Comparison of ENCODE assay signal across 26 mouse cellular contexts in the genomic region with DNA sequence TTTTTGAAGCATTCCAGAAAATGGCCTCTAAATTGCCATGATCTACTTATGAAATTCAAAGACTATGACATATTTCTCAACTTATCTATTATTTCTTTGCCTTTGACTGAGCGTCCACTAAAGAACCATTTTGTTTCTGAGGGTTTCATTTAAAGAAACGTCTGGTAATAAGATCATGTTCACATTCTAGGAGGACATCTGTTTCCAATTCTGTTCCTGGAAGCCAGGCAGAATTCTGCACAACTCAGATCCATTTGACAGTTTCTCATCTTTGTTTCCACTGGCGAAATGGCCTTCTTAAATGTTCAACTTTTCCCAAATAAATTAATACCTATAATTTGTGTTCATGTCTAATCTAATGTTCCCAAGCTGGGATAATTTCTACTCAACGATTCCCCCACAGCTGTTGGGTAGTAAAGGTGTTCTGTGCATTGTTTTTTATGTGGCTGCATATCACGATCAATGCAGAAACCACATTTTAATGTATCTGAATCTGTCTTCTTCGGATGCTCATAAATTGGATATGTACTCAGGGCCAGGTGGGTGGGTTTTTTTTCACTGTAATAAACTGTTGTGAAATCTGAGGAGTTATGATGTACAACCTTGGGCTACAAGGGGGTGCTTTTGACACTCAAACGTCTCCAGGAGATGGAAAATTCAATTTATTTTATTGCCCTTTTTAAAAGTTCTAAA.
DNase-seq lines count a peak whose midpoint lies in the region; ATAC-seq and TF ChIP-seq lines count a peak whose summit lies in the region.
"Had no signal": no experiment of that assay in that cellular context is flagged by ENCODE, and none has a peak within 500 bp of the region (broad histone marks: within the 10 kb centered on the region; RNA-seq: fewer than 3 reads in every experiment).

No protein-coding gene starts in this region.

- H3K27ac ChIP-seq in limb, embryonic 12.5 days, result no peak overlapping the region; the same call in 1 of the 2 replicates
- H3K27ac ChIP-seq in limb, embryonic 10.5 days, result no peak overlapping the region
- peak overlapping the region; percentile 61 for H3K27ac ChIP-seq in embryonic fibroblast, embryonic 13.5 days (ENCODE audit: insufficient read depth, low read length)
- no peak overlapping the region for H3K27ac ChIP-seq in limb, embryonic 14.5 days (replicated peaks; ENCODE audit: low read depth, low read length)
- H3K27ac ChIP-seq in forebrain, embryonic 14.5 days (ENCODE audit: low read depth, low read length), result no peak overlapping the region
- H3K27ac ChIP-seq: embryonic facial prominence, embryonic 13.5 days; forebrain, embryonic 13.5 days; heart, adult 2 months; hindbrain, embryonic 13.5 days; liver, embryonic 12.5 days; midbrain, embryonic 13.5 days; neural tube, embryonic 13.5 days; stomach, embryonic 15.5 days had no signal

- H3K36me3 ChIP-seq in limb, embryonic 12.5 days, result no peaks in the 10 kb centered on the region
- no peaks in the 10 kb centered on the region for H3K36me3 ChIP-seq in limb, embryonic 10.5 days
- no peaks in the 10 kb centered on the region for H3K36me3 ChIP-seq in limb, embryonic 14.5 days (ENCODE audit: control insufficient read depth, insufficient read depth, low read length)
- H3K36me3 ChIP-seq in forebrain, embryonic 14.5 days (ENCODE audit: control insufficient read depth, insufficient read depth, low read length), result no peaks in the 10 kb centered on the region
- H3K36me3 ChIP-seq: embryonic facial prominence, embryonic 13.5 days; heart, embryonic 12.5 days; hindbrain, embryonic 13.5 days; liver, embryonic 12.5 days; midbrain, embryonic 13.5 days; neural tube, embryonic 13.5 days; stomach, embryonic 15.5 days had no signal

- no peak overlapping the region for H3K9ac ChIP-seq in limb, embryonic 12.5 days (replicated peaks)
- H3K9ac ChIP-seq in limb, embryonic 14.5 days (ENCODE audit: low read depth, low read length, severe bottlenecking), result no peak overlapping the region
- no peak overlapping the region for H3K9ac ChIP-seq in forebrain, embryonic 14.5 days (ENCODE audit: low read length)
- H3K9ac ChIP-seq: embryonic facial prominence, embryonic 13.5 days; forebrain, embryonic 13.5 days; heart, embryonic 12.5 days; hindbrain, embryonic 13.5 days; liver, embryonic 12.5 days; liver, postnatal 0 days; midbrain, embryonic 13.5 days; neural tube, embryonic 13.5 days; stomach, embryonic 15.5 days had no signal

- no peaks in the 10 kb centered on the region for H3K27me3 ChIP-seq in limb, embryonic 12.5 days
- no peaks in the 10 kb centered on the region for H3K27me3 ChIP-seq in limb, embryonic 10.5 days (ENCODE audit: low read depth, poor library complexity, severe bottlenecking)
- no peaks in the 10 kb centered on the region for H3K27me3 ChIP-seq in limb, embryonic 14.5 days (ENCODE audit: control insufficient read depth, insufficient read depth, low read length)
- H3K27me3 ChIP-seq in forebrain, embryonic 14.5 days (replicated peaks; ENCODE audit: control insufficient read depth, insufficient read depth, low read length), result no peaks in the 10 kb centered on the region
- H3K27me3 ChIP-seq: embryonic facial prominence, embryonic 13.5 days; forebrain, embryonic 13.5 days; heart, embryonic 12.5 days; hindbrain, embryonic 13.5 days; liver, embryonic 12.5 days; megakaryocyte, embryonic 14.5 days; midbrain, embryonic 13.5 days; neural tube, embryonic 13.5 days; stomach, embryonic 15.5 days had no signal

- WGBS in limb, embryonic 12.5 days, result 18% methylated on average over 7 of the region's 7 CpGs
- 38% methylated on average over 7 of the region's 7 CpGs for WGBS in limb, embryonic 10.5 days
- 14% methylated on average over 7 of the region's 7 CpGs for WGBS in limb, embryonic 14.5 days
- 79% methylated on average over 7 of the region's 7 CpGs for WGBS in forebrain, embryonic 14.5 days

- peaks cover 3% of the 10 kb centered on the region; the same call in 1 of the 2 replicates for H3K4me1 ChIP-seq in limb, embryonic 12.5 days (replicated peaks)
- H3K4me1 ChIP-seq in limb, embryonic 10.5 days, result peaks cover 21% of the 10 kb centered on the region
- no peaks in the 10 kb centered on the region; the same call in 1 of the 2 replicates for H3K4me1 ChIP-seq in embryonic fibroblast, embryonic 13.5 days (ENCODE audit: control insufficient read depth, insufficient read depth, low read length)
- H3K4me1 ChIP-seq in limb, embryonic 14.5 days (ENCODE audit: control insufficient read depth, insufficient read depth, low read length), result 0 out of 2 replicates have a peak, but pooled peaks cover 2% of the 10 kb centered on the region
- H3K4me1 ChIP-seq in forebrain, embryonic 14.5 days (ENCODE audit: control insufficient read depth, insufficient read depth, low read length), result no peaks in the 10 kb centered on the region
- H3K4me1 ChIP-seq: forebrain, embryonic 13.5 days; heart, embryonic 12.5 days; liver, embryonic 12.5 days; megakaryocyte, embryonic 14.5 days; stomach, embryonic 15.5 days had no signal

- no peak for TF ChIP-seq CTCF in embryonic fibroblast, embryonic 13.5 days (IDR thresholded peaks at IDR 0.05; ENCODE audit: borderline replicate concordance, insufficient read depth, low read length)

- TF ChIP-seq POLR2A in embryonic fibroblast, embryonic 13.5 days (IDR thresholded peaks at IDR 0.05; ENCODE audit: low read depth, low read length), result no peak
- TF ChIP-seq POLR2A in limb, embryonic 14.5 days (IDR thresholded peaks at IDR 0.05; ENCODE audit: borderline replicate concordance, extremely low read depth, insufficient read depth, insufficient read length), result no peak

- no peak overlapping the region; the same call in 1 of the 2 replicates for H3K4me2 ChIP-seq in limb, embryonic 12.5 days
- H3K4me2 ChIP-seq in limb, embryonic 14.5 days (replicated peaks; ENCODE audit: low read depth, low read length, severe bottlenecking), result 0 out of 2 replicates have a peak overlapping the region, but pooled peaks have one; percentile 14
- H3K4me2 ChIP-seq in forebrain, embryonic 14.5 days (ENCODE audit: low read length), result no peak overlapping the region
- H3K4me2 ChIP-seq: embryonic facial prominence, embryonic 13.5 days; forebrain, embryonic 13.5 days; heart, embryonic 12.5 days; hindbrain, embryonic 13.5 days; liver, embryonic 12.5 days; midbrain, embryonic 13.5 days; neural tube, embryonic 13.5 days; stomach, embryonic 15.5 days had no signal

- peak; percentile 73 for ATAC-seq in limb, embryonic 12.5 days (ENCODE audit: insufficient number of reproducible peaks, insufficient read depth, low FRiP score, low TSS enrichment, low read depth)
- ATAC-seq in limb, embryonic 14.5 days (ENCODE audit: low FRiP score, low read depth), result peak; percentile 87
- ATAC-seq in forebrain, embryonic 14.5 days, result no peak
- ATAC-seq: CD4-positive, CD25-positive, alpha-beta regulatory T cell, adult 4 months; forebrain, embryonic 13.5 days; intestine, postnatal 0 days; liver, embryonic 12.5 days; liver, postnatal 0 days; midbrain, embryonic 13.5 days had no signal

- no peak overlapping the region for H3K4me3 ChIP-seq in limb, embryonic 12.5 days (replicated peaks)
- H3K4me3 ChIP-seq in limb, embryonic 10.5 days, result no peak overlapping the region
- no peak overlapping the region for H3K4me3 ChIP-seq in embryonic fibroblast, embryonic 13.5 days (ENCODE audit: insufficient read depth, low read length)
- H3K4me3 ChIP-seq in limb, embryonic 14.5 days (replicated peaks; ENCODE audit: low read length), result no peak overlapping the region
- no peak overlapping the region for H3K4me3 ChIP-seq in forebrain, embryonic 14.5 days (ENCODE audit: low read depth, low read length)
- H3K4me3 ChIP-seq: embryonic facial prominence, embryonic 13.5 days; forebrain, embryonic 13.5 days; heart, adult 2 months; heart, embryonic 12.5 days; hindbrain, embryonic 13.5 days; liver, embryonic 12.5 days; megakaryocyte, embryonic 14.5 days; midbrain, embryonic 13.5 days; neural tube, embryonic 13.5 days; stomach, embryonic 15.5 days had no signal

- H3K9me3 ChIP-seq in limb, embryonic 12.5 days, result no peaks in the 10 kb centered on the region; the same call in 1 of the 2 replicates
- no peaks in the 10 kb centered on the region for H3K9me3 ChIP-seq in limb, embryonic 10.5 days (replicated peaks)
- no peaks in the 10 kb centered on the region for H3K9me3 ChIP-seq in limb, embryonic 14.5 days (ENCODE audit: control insufficient read depth, low read length)
- H3K9me3 ChIP-seq in forebrain, embryonic 14.5 days (replicated peaks; ENCODE audit: control insufficient read depth, low read length), result no peaks in the 10 kb centered on the region
- H3K9me3 ChIP-seq: embryonic facial prominence, embryonic 13.5 days; forebrain, embryonic 13.5 days; heart, embryonic 12.5 days; hindbrain, embryonic 13.5 days; liver, embryonic 12.5 days; megakaryocyte, embryonic 14.5 days; midbrain, embryonic 13.5 days; neural tube, embryonic 13.5 days; stomach, embryonic 15.5 days had no signal

- DNase-seq in limb, embryonic 10.5 days (ENCODE audit: low spot score), result no peak
- peak; percentile 88 for DNase-seq in limb, embryonic 14.5 days (ENCODE audit: low spot score)
- DNase-seq in forebrain, embryonic 14.5 days (ENCODE audit: low spot score), result no peak
- no peak for DNase-seq in right cerebral cortex, postnatal 14 days
- no peak for DNase-seq in adrenal gland, postnatal 25 days
- DNase-seq: adrenal gland, adult 2 months; cerebellum, adult 2 months; heart, adult 2 months; heart, postnatal 4 days; kidney, postnatal 14 days; left cerebral cortex, postnatal 4 days; liver, postnatal 0 days; lung, postnatal 4 days had no signal
